Mouse (Mus musculus) liver, postnatal 0 days (tissue): ENCODE data around the gene Ptcd3.

Experiments used
- CTCF ChIP-seq: sonication (generic); IDR thresholded peaks from 2 replicates; pipeline ENCODE4 v1.5.1; 2016; ENCODE audit warnings: antibody characterized with exemption, low read depth
- EP300 ChIP-seq: IDR thresholded peaks from 2 replicates; pipeline ENCODE4 v1.6.1; 2016; ENCODE audit warnings: antibody characterized with exemption, low read depth, mild to moderate bottlenecking

- no peak for TF ChIP-seq CTCF
- TF ChIP-seq EP300 = no peak
Observed at GRCm38 (mm10) chr6:71920752-71921151, 12.2 kb upstream of the Ptcd3 start.
